ENCODE assay signal across 19 mouse cellular contexts in the genomic region with DNA sequence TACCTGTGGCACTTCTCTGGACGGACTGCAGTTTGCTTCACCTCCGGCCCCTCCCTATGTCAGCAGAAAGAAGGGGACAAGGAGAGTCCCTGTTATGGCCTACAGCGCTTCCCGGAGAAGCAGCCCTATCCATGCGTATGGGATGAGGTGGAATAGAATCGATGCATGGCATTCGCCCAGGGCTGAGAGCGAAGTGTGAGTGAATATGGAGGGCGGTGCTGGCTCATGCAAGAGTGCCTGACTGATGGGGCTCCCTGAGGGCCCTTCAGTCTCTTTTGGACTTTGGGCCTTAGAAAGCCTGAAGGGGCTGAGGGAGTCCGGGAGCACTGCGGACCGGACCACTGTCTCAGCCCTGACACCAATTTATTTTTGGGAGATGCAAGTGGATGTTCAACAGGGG.
A peak's percentile ranks its signal among the peaks of the same experiment; 100 is the strongest.
DNase-seq lines count a peak whose midpoint lies in the region; ATAC-seq and TF ChIP-seq lines count a peak whose summit lies in the region.
"Had no signal": no experiment of that assay in that cellular context is flagged by ENCODE, and none has a peak within 500 bp of the region (broad histone marks: within the 10 kb centered on the region; RNA-seq: fewer than 3 reads in every experiment).

No protein-coding gene starts in this region.

- 0 out of 2 replicates have a peak overlapping the region, but pooled peaks have one; percentile 1 for H3K4me2 ChIP-seq in intestine, embryonic 15.5 days (replicated peaks)
- H3K4me2 ChIP-seq in intestine, postnatal 0 days (replicated peaks; ENCODE audit: low read depth), result no peak overlapping the region
- peak overlapping the region; percentile 15 for H3K4me2 ChIP-seq in lung, embryonic 16.5 days (ENCODE audit: low read depth, low read length)
- H3K4me2 ChIP-seq in intestine, embryonic 16.5 days (ENCODE audit: low read depth, low read length), result no peak overlapping the region
- peak overlapping the region; percentile 40 for H3K4me2 ChIP-seq in limb, embryonic 12.5 days
- H3K4me2 ChIP-seq: heart, embryonic 12.5 days; hindbrain, embryonic 15.5 days; liver, embryonic 12.5 days had no signal

- peaks cover 24% of the 10 kb centered on the region for H3K4me1 ChIP-seq in intestine, embryonic 15.5 days (replicated peaks)
- no peaks in the 10 kb centered on the region; the same call in 1 of the 2 replicates for H3K4me1 ChIP-seq in intestine, postnatal 0 days (replicated peaks; ENCODE audit: control insufficient read depth, insufficient read depth, low read length)
- H3K4me1 ChIP-seq in lung, embryonic 16.5 days (replicated peaks; ENCODE audit: control insufficient read depth, insufficient read depth, low read length), result peaks cover 20% of the 10 kb centered on the region
- peaks cover 10% of the 10 kb centered on the region; the same call in 1 of the 2 replicates for H3K4me1 ChIP-seq in intestine, embryonic 16.5 days (ENCODE audit: control insufficient read depth, insufficient read depth, low read length)
- peaks cover 67% of the 10 kb centered on the region for H3K4me1 ChIP-seq in limb, embryonic 12.5 days (replicated peaks)
- H3K4me1 ChIP-seq: liver, embryonic 12.5 days had no signal

- DNase-seq in lung, postnatal 14 days, result no peak
- DNase-seq in right cerebral cortex, postnatal 10 days (ENCODE audit: low spot score in 2 of 2), result no peak
- DNase-seq in left cerebral cortex, adult 11 months (ENCODE audit: low spot score), result no peak
- DNase-seq: adrenal gland, adult 2 months; cerebellum, adult 8-10 months; heart, postnatal 14 days; kidney, adult 11 months; lung, adult 2 months; right cerebral cortex, postnatal 25 days; thymus, postnatal 36 days had no signal

- H3K27me3 ChIP-seq in intestine, embryonic 15.5 days (replicated peaks), result no peaks in the 10 kb centered on the region
- no peaks in the 10 kb centered on the region for H3K27me3 ChIP-seq in intestine, postnatal 0 days (replicated peaks; ENCODE audit: control insufficient read depth, insufficient read depth, low read length)
- no peaks in the 10 kb centered on the region for H3K27me3 ChIP-seq in lung, embryonic 16.5 days (ENCODE audit: control insufficient read depth, insufficient read depth, low read depth, low read length)
- no peaks in the 10 kb centered on the region for H3K27me3 ChIP-seq in intestine, embryonic 16.5 days (replicated peaks; ENCODE audit: control insufficient read depth, insufficient read depth, low read length)
- H3K27me3 ChIP-seq in limb, embryonic 12.5 days, result 0 out of 2 replicates have a peak, but pooled peaks cover 5% of the 10 kb centered on the region
- H3K27me3 ChIP-seq: heart, embryonic 12.5 days; hindbrain, embryonic 15.5 days; liver, embryonic 12.5 days had no signal

- no peak overlapping the region for H3K9ac ChIP-seq in intestine, embryonic 15.5 days
- no peak overlapping the region for H3K9ac ChIP-seq in intestine, postnatal 0 days (ENCODE audit: low read depth, low read length)
- H3K9ac ChIP-seq in lung, embryonic 16.5 days (ENCODE audit: low read length), result peak overlapping the region; percentile 46
- H3K9ac ChIP-seq in intestine, embryonic 16.5 days (ENCODE audit: low read depth, low read length), result no peak overlapping the region
- peak overlapping the region; percentile 23 for H3K9ac ChIP-seq in limb, embryonic 12.5 days (replicated peaks)
- H3K9ac ChIP-seq: heart, embryonic 12.5 days; hindbrain, embryonic 15.5 days; liver, embryonic 12.5 days had no signal

- WGBS in intestine, embryonic 15.5 days, result 79% methylated on average over 12 of the region's 12 CpGs
- 62% methylated on average over 12 of the region's 12 CpGs for WGBS in intestine, postnatal 0 days
- 67% methylated on average over 12 of the region's 12 CpGs for WGBS in lung, embryonic 16.5 days
- WGBS in intestine, embryonic 16.5 days, result 80% methylated on average over 12 of the region's 12 CpGs
- WGBS in limb, embryonic 12.5 days, result 73% methylated on average over 12 of the region's 12 CpGs

- ATAC-seq in intestine, embryonic 15.5 days, result peak; percentile 16; the same call in 1 of the 2 replicates
- no peak for ATAC-seq in intestine, postnatal 0 days
- ATAC-seq in lung, embryonic 16.5 days (ENCODE audit: low read depth), result no peak
- peak; percentile 32; the same call in 1 of the 2 replicates for ATAC-seq in intestine, embryonic 16.5 days
- no peak for ATAC-seq in limb, embryonic 12.5 days (ENCODE audit: insufficient number of reproducible peaks, insufficient read depth, low FRiP score, low TSS enrichment, low read depth)
- ATAC-seq: liver, embryonic 12.5 days had no signal

- H3K36me3 ChIP-seq in intestine, embryonic 15.5 days, result no peaks in the 10 kb centered on the region
- H3K36me3 ChIP-seq in intestine, postnatal 0 days (ENCODE audit: control insufficient read depth, insufficient read depth), result no peaks in the 10 kb centered on the region; the same call in 1 of the 2 replicates
- H3K36me3 ChIP-seq in lung, embryonic 16.5 days (ENCODE audit: control insufficient read depth, insufficient read depth, low read length), result no peaks in the 10 kb centered on the region
- no peaks in the 10 kb centered on the region for H3K36me3 ChIP-seq in intestine, embryonic 16.5 days (ENCODE audit: control insufficient read depth, insufficient read depth, low read length)
- H3K36me3 ChIP-seq in limb, embryonic 12.5 days, result no peaks in the 10 kb centered on the region
- H3K36me3 ChIP-seq: heart, embryonic 12.5 days; hindbrain, embryonic 15.5 days; liver, embryonic 12.5 days had no signal

- TF ChIP-seq CTCF in intestine, postnatal 0 days (IDR thresholded peaks at IDR 0.05; ENCODE audit: low read depth), result no peak

- H3K27ac ChIP-seq in intestine, embryonic 15.5 days, result no peak overlapping the region
- no peak overlapping the region for H3K27ac ChIP-seq in intestine, postnatal 0 days (ENCODE audit: low read depth, low read length)
- peak overlapping the region; percentile 95 for H3K27ac ChIP-seq in lung, embryonic 16.5 days (ENCODE audit: low read length)
- no peak overlapping the region for H3K27ac ChIP-seq in intestine, embryonic 16.5 days (ENCODE audit: low read length)
- peak overlapping the region; percentile 85 for H3K27ac ChIP-seq in limb, embryonic 12.5 days
- H3K27ac ChIP-seq: hindbrain, embryonic 15.5 days; liver, embryonic 12.5 days had no signal

- H3K9me3 ChIP-seq in intestine, embryonic 15.5 days, result no peaks in the 10 kb centered on the region
- no peaks in the 10 kb centered on the region for H3K9me3 ChIP-seq in intestine, postnatal 0 days (ENCODE audit: control insufficient read depth)
- no peaks in the 10 kb centered on the region for H3K9me3 ChIP-seq in lung, embryonic 16.5 days (ENCODE audit: control insufficient read depth, low read length)
- no peaks in the 10 kb centered on the region for H3K9me3 ChIP-seq in intestine, embryonic 16.5 days (ENCODE audit: control insufficient read depth, low read length)
- H3K9me3 ChIP-seq in limb, embryonic 12.5 days, result no peaks in the 10 kb centered on the region
- H3K9me3 ChIP-seq: heart, embryonic 12.5 days; hindbrain, embryonic 15.5 days; liver, embryonic 12.5 days had no signal

- H3K4me3 ChIP-seq in intestine, embryonic 15.5 days (replicated peaks), result no peak overlapping the region
- no peak overlapping the region for H3K4me3 ChIP-seq in intestine, postnatal 0 days (ENCODE audit: low read depth, low read length)
- H3K4me3 ChIP-seq in lung, embryonic 16.5 days (ENCODE audit: low read length), result no peak overlapping the region
- no peak overlapping the region for H3K4me3 ChIP-seq in intestine, embryonic 16.5 days (ENCODE audit: low read length)
- H3K4me3 ChIP-seq in limb, embryonic 12.5 days (replicated peaks), result peak overlapping the region; percentile 6; the same call in 1 of the 2 replicates
- H3K4me3 ChIP-seq: heart, embryonic 12.5 days; hindbrain, embryonic 15.5 days; liver, embryonic 12.5 days; myocyte had no signal

Comparison
In these comparisons a context has a peak if more than half of its experiments do, and no peak if none do; other contexts are left out.
1. ATAC-seq: peak in intestine, embryonic 15.5 days (single experiment) and intestine, embryonic 16.5 days (single experiment); none in intestine, postnatal 0 days (single experiment), lung, embryonic 16.5 days (single experiment) and limb, embryonic 12.5 days (single experiment).
2. H3K4me2 ChIP-seq: peak in intestine, embryonic 15.5 days (single experiment), lung, embryonic 16.5 days (single experiment) and limb, embryonic 12.5 days (single experiment); none in intestine, postnatal 0 days (single experiment) and intestine, embryonic 16.5 days (single experiment).
3. H3K27ac ChIP-seq: peak in lung, embryonic 16.5 days (single experiment) and limb, embryonic 12.5 days (single experiment); none in intestine, embryonic 15.5 days (single experiment), intestine, postnatal 0 days (single experiment) and intestine, embryonic 16.5 days (single experiment).
4. H3K9ac ChIP-seq: peak in lung, embryonic 16.5 days (single experiment) and limb, embryonic 12.5 days (single experiment); none in intestine, embryonic 15.5 days (single experiment), intestine, postnatal 0 days (single experiment) and intestine, embryonic 16.5 days (single experiment).